Mouse (Mus musculus) sigmoid colon, adult 10 weeks (tissue): Measurements from ENCODE around the gene Mymx. TPM values are rescaled to one million over a fixed set of nuclear protein-coding genes. Genes with fewer than 3 reads are reported as not detected.

Source experiments
- polyA plus RNA-seq: library from polyadenylated mRNA; stranded (reverse); fragments of 350-450 nt; fragmentation: Illumina TruSeq; extraction: RNeasy Lipid Tissue Mini Kit (QIAGEN cat#74804); gene quantifications from one replicate; pipeline ENCODE4 v1.2.3, GENCODE M21; 2014; ENCODE audit warnings: low read depth, low replicate concordance

The Mymx gene
- not detected for polyA plus RNA-seq

GRCm38 (mm10) chr17:45601877-45602304, at the start of gene Mymx:
Mymx (minus strand) TSS chr17:45602102.

DNA sequence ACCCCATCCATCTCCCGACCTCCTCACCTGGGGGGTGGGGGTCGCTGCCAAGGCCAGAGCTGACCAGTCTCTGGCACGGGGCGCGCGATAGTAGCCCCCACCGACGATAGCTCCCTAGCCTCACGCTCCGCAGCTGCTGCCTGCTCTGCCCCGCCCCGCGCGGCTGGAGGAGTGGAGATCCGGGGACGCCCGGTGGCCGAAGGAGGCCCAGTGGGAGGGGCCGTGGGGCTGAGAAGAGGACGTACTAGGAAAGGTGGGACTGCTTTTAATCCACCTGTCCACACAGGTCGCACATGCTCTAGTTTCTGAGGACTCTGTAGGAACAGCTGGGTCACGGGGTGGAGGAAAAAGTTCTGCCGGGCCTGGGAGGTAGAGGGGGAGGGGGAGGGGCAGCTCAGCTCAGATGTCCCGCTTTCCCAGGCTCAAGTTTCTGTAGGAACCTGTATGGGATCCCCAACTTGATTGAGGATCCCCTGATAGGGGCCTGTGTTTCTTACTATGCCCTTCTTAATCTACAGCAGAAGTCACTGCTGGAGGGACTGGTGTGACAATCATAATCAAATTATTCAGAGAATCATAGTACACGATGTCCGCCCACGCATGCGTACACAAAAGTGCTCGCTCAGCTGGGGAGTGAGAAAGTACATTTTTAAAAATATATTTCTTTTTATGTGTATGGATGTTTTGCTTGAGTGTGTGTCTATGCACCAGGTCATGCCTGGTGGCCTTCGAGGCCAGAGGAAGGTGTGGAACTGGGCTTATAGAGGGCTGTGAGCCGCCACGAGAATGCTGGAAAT, 2.3 kb downstream of the Mymx start, which contains the start of gene Slc29a1:
TSS of gene Slc29a1 (minus strand) at position 161 of the 797 bp plus-strand sequence.

GRCm38 (mm10) chr17:45573087-45573779, 28.7 kb downstream of the Mymx start, which contains the start of gene Hsp90ab1:
Hsp90ab1 (minus strand) TSS chr17:45573271.

DNA sequence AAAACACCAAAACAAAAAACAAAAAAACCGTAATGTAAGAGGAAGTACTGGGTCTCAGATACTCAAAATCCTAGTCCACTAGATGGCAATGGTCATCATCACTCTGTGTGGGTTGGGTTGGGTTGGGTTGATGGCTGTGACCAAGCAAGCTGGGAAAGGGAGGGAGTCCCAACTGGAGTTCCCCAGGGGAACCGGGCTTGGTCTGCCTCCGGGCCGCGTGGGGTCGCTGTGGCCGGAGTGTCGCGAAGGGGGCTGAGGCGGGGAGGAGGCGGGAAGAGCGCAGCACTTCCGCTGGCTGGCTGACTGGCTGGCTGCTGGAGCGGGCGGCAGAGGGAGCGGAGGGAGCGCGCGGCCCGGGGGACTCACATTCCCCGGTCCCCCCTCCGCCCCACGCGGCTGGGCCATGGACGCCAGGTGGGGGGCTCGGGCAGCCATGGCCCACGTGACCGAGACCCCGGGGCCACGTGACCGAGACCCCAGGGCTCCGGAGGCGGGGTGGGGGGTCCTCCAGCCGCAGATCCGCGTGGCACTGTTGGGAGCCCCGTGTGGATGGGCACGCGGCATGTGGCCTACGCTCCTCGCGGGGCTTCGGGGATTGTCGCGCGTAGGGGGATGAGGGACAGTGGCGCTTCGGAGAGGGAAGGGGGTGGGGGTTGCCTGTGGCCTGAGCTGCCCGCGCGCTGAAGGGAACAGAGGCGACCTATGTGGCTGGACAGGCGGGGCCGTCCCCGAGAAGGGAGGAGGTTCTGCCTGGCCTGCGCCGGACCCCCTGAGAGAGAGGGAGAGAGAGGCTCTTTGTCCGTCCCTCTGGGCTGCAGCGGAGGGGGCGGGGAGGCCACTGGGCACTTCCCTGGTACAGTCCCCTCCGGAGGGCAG, 38.0 kb downstream of the Mymx start, which contains the start of gene Slc35b2:
TSS of gene Slc35b2 (plus strand) at position 220 of the 876 bp plus-strand sequence.

GRCm38 (mm10) chr17:45555452-45556106, 46.3 kb downstream of the Mymx start, which contains the start of gene Nfkbie:
Nfkbie (plus strand) TSS chr17:45555703.

Other genes with a start within 250 kb of the Mymx start
- 72.6 TPM for gene Cdc5l, start 168.4 kb downstream of the Mymx start, polyA plus RNA-seq
- not detected for gene Spats1, start 126.7 kb downstream of the Mymx start, polyA plus RNA-seq
- 0.47 TPM for gene Aars2, start 95.3 kb downstream of the Mymx start, polyA plus RNA-seq
- gene Tcte1, start 78.7 kb downstream of the Mymx start, polyA plus RNA-seq = not detected
- gene Tmem151b, start 52.4 kb downstream of the Mymx start, polyA plus RNA-seq = 0.09 TPM
- 1.4 TPM for gene Nfkbie, start 46.4 kb downstream of the Mymx start, polyA plus RNA-seq
- 4.6 TPM for gene Slc35b2, start 38.2 kb downstream of the Mymx start, polyA plus RNA-seq
- 1,214 TPM for gene Hsp90ab1, start 28.8 kb downstream of the Mymx start, polyA plus RNA-seq
- 3.8 TPM for gene Slc29a1, start 2.5 kb downstream of the Mymx start, polyA plus RNA-seq
- 1.1 TPM for gene Capn11, start 57.2 kb upstream of the Mymx start, polyA plus RNA-seq
- gene Mrpl14, start 84.2 kb upstream of the Mymx start, polyA plus RNA-seq = not detected
- 14.0 TPM for gene Tmem63b, start 84.8 kb upstream of the Mymx start, polyA plus RNA-seq
- not detected for gene 1600014C23Rik, start 131.7 kb upstream of the Mymx start, polyA plus RNA-seq